Mouse (Mus musculus) heart, postnatal 0 days (tissue): Measurements from ENCODE around the gene Dact3.

Experiments used
- CTCF ChIP-seq: IDR thresholded peaks from 2 replicates; pipeline ENCODE4 v1.5.1; 2016; ENCODE audit warnings: antibody characterized with exemption, control low read depth, low read depth
- EP300 ChIP-seq: IDR thresholded peaks from 2 replicates; pipeline ENCODE4 v1.6.1; 2016; ENCODE audit warnings: antibody characterized with exemption, low read depth

GRCm38 (mm10) chr7:16921881-16922335 is 46.8 kb downstream of the Dact3 start:
- TF ChIP-seq CTCF (no peak), EP300 (no peak)
